Mouse (Mus musculus) CH12.LX (cell line): ENCODE data around the gene Gcnt1. TPM values are rescaled to one million over a fixed set of nuclear protein-coding genes. Genes with fewer than 3 reads are reported as not detected.

Source experiments
- DNase-seq: peaks from one replicate; pipeline ENCODE4 v3.0.0-alpha.2; 2013; ENCODE audit errors: extremely low read depth
- H3K27ac ChIP-seq: 2 replicates; pipeline ENCODE4 v1.5.1; 2012; ENCODE audit warnings: low read depth, mild to moderate bottlenecking, control low read depth, moderate library complexity; ENCODE audit not compliant: insufficient read depth
- H3K27me3 ChIP-seq: replicated peaks from 2 replicates; pipeline ENCODE3; 2012; ENCODE audit warnings: inconsistent platforms
- H3K36me3 ChIP-seq, 2 experiments: replicated peaks in 1 of 2; 2 replicates each; pipeline versions ENCODE3 to v1.6.1; 2012; ENCODE audit warnings: inconsistent platforms in 1 of 2, low read length in 1 of 2, mild to moderate bottlenecking in 1 of 2, mixed read lengths in 1 of 2, moderate library complexity in 1 of 2; ENCODE audit not compliant: control insufficient read depth in 1 of 2, insufficient read depth in 1 of 2
- H3K4me1 ChIP-seq, 2 experiments: 2 replicates each; pipeline ENCODE4 v1.6.1; 2012; ENCODE audit warnings: inconsistent platforms in 1 of 2, moderate library complexity in 1 of 2; ENCODE audit not compliant: insufficient read depth in 2 of 2, control insufficient read depth in 1 of 2
- H3K4me2 ChIP-seq: 2 replicates; pipeline ENCODE4 v1.6.1; 2012; ENCODE audit warnings: low read depth, mild to moderate bottlenecking, control low read depth; ENCODE audit not compliant: poor library complexity, insufficient read depth, severe bottlenecking
- H3K4me3 ChIP-seq, 3 experiments: fragments of 150-350 bp in 1 of 3; sonication (generic) in 1 of 3; replicated peaks in 1 of 3; 2 replicates each; pipeline versions ENCODE3 to v1.5.1; 2011 to 2012; ENCODE audit warnings: low read depth in 2 of 3, low read length in 2 of 3, mild to moderate bottlenecking in 2 of 3, moderate library complexity in 2 of 3, control low read depth in 1 of 3, improper control_type of control experiment in 1 of 3, inconsistent platforms in 1 of 3, mixed read lengths in 1 of 3; ENCODE audit not compliant: poor library complexity in 1 of 3
- H3K79me2 ChIP-seq: replicated peaks from 2 replicates; pipeline ENCODE4 v1.6.1; 2012; ENCODE audit warnings: mild to moderate bottlenecking, moderate library complexity; ENCODE audit not compliant: control insufficient read depth, poor library complexity, insufficient read depth, severe bottlenecking; ENCODE audit errors: extremely low read depth
- H3K9ac ChIP-seq: 2 replicates; pipeline ENCODE4 v1.6.1; 2012; ENCODE audit warnings: low read depth, mild to moderate bottlenecking, control low read depth, moderate library complexity; ENCODE audit not compliant: insufficient read depth
- H3K9me3 ChIP-seq: replicated peaks from 2 replicates; pipeline ENCODE3; 2012; ENCODE audit warnings: low read length, inconsistent platforms, mixed read lengths
- BHLHE40 ChIP-seq: IDR thresholded peaks from 2 replicates; pipeline ENCODE4 v1.6.1; 2011; ENCODE audit warnings: mild to moderate bottlenecking, low read depth, low read length, improper control_type of control experiment
- E2F4 ChIP-seq: IDR thresholded peaks from 2 replicates; pipeline ENCODE4 v1.6.1; 2011; ENCODE audit warnings: low read depth, low read length, improper control_type of control experiment; ENCODE audit not compliant: insufficient replicate concordance
- ELF1 ChIP-seq: IDR thresholded peaks from 2 replicates; pipeline ENCODE4 v1.6.1; 2014; ENCODE audit warnings: low read depth, mild to moderate bottlenecking, inconsistent platforms, low read length, improper control_type of control experiment
- EP300 ChIP-seq: IDR thresholded peaks from 2 replicates; pipeline ENCODE4 v1.6.1; 2011; ENCODE audit warnings: low read length, improper control_type of control experiment
- HCFC1 ChIP-seq: IDR thresholded peaks from 2 replicates; pipeline ENCODE4 v1.6.1; 2012; ENCODE audit warnings: low read depth, mild to moderate bottlenecking, inconsistent platforms, low read length, improper control_type of control experiment
- IRF4 ChIP-seq: IDR thresholded peaks from 2 replicates; pipeline ENCODE4 v1.6.1; 2014; ENCODE audit warnings: low read depth, mild to moderate bottlenecking, inconsistent platforms, low read length, improper control_type of control experiment
- KAT2A ChIP-seq: IDR thresholded peaks from 2 replicates; pipeline ENCODE4 v1.6.1; 2012; ENCODE audit warnings: low read length, improper control_type of control experiment, inconsistent platforms; ENCODE audit not compliant: insufficient replicate concordance
- MAZ ChIP-seq: IDR thresholded peaks from 2 replicates; pipeline ENCODE4 v1.6.1; 2012; ENCODE audit warnings: low read depth, mild to moderate bottlenecking, inconsistent platforms, low read length, improper control_type of control experiment, moderate library complexity
- MEF2A ChIP-seq: IDR thresholded peaks from 2 replicates; pipeline ENCODE4 v1.6.1; 2014; ENCODE audit warnings: low read depth, mild to moderate bottlenecking, inconsistent platforms, low read length, improper control_type of control experiment, borderline replicate concordance
- MXI1 ChIP-seq: IDR thresholded peaks from 2 replicates; pipeline ENCODE4 v1.6.1; 2011; ENCODE audit warnings: mild to moderate bottlenecking, low read depth, low read length, improper control_type of control experiment
- MYC ChIP-seq: IDR thresholded peaks from 2 replicates; pipeline ENCODE4 v1.6.1; 2011; ENCODE audit warnings: low read depth, mild to moderate bottlenecking, improper control_type of control experiment, low read length
- NRF1 ChIP-seq: IDR thresholded peaks from 2 replicates; pipeline ENCODE4 v1.6.1; 2014; ENCODE audit warnings: low read depth, mild to moderate bottlenecking, inconsistent platforms, low read length, improper control_type of control experiment, moderate library complexity
- PAX5 ChIP-seq: IDR thresholded peaks from 2 replicates; pipeline ENCODE4 v1.6.1; 2012; ENCODE audit warnings: low read length, inconsistent platforms, mixed read lengths
- RCOR1 ChIP-seq: conservative IDR thresholded peaks from 2 replicates; pipeline ENCODE4 v1.6.1; 2012; ENCODE audit warnings: low read depth, mild to moderate bottlenecking, inconsistent platforms, low read length, improper control_type of control experiment
- SIN3A ChIP-seq: IDR thresholded peaks from 2 replicates; pipeline ENCODE4 v1.6.1; 2012; ENCODE audit warnings: low read length, improper control_type of control experiment, inconsistent platforms
- SMC3 ChIP-seq: IDR thresholded peaks from 2 replicates; pipeline ENCODE4 v1.6.1; 2011; ENCODE audit warnings: low read depth, low read length, improper control_type of control experiment
- TBP ChIP-seq: conservative IDR thresholded peaks from 2 replicates; pipeline ENCODE4 v1.6.1; 2011; ENCODE audit warnings: low read depth, low read length, improper control_type of control experiment
- TCF12 ChIP-seq: IDR thresholded peaks from 2 replicates; pipeline ENCODE4 v1.6.1; 2014; ENCODE audit warnings: low read depth, mild to moderate bottlenecking, inconsistent platforms, low read length, improper control_type of control experiment
- UBTF ChIP-seq: IDR thresholded peaks from 2 replicates; pipeline ENCODE4 v1.6.1; 2012; ENCODE audit warnings: low read depth, mild to moderate bottlenecking, inconsistent platforms, low read length, improper control_type of control experiment, moderate library complexity
- ZC3H11A ChIP-seq: IDR thresholded peaks from 2 replicates; pipeline ENCODE4 v1.6.1; 2012; ENCODE audit warnings: low read depth, mild to moderate bottlenecking, inconsistent platforms, low read length, improper control_type of control experiment
- ZKSCAN1 ChIP-seq: IDR thresholded peaks from 2 replicates; pipeline ENCODE4 v1.6.1; 2012; ENCODE audit warnings: low read depth, inconsistent platforms, low read length, improper control_type of control experiment, borderline replicate concordance
- dilution Hi-C: fragments of 300-500 bp; cut with MboI; formaldehyde crosslinking; loops from 2 replicates; pipeline ENCODE4 v1.14.3; 2020; ENCODE audit warnings: low sequenced_read_pairs; ENCODE audit not compliant: extremely low pct_unique_long_range_greater_than_20kb, extremely low pct_ligation_motif_present
- in situ Hi-C: fragments of 300-500 bp; cut with MboI; formaldehyde crosslinking; loops from 3 replicates; pipeline ENCODE4 v1.14.3; 2019; ENCODE audit warnings: low sequenced_read_pairs, low pct_ligation_motif_present, low pct_unique_long_range_greater_than_20kb, mixed read lengths
- polyA plus RNA-seq: library from polyadenylated mRNA; unstranded; fragments of >175 nt; gene quantifications from 2 replicates; pipeline ENCODE4 v1.2.1, GENCODE M21; 2012; ENCODE audit warnings: low read depth; ENCODE audit not compliant: insufficient read length
- total RNA-seq, 2 experiments: library from RNA; depleted of rRNA; stranded (reverse); fragments of 300-350 nt in 1 of 2; fragments of >200 nt in 1 of 2; gene quantifications; 2 replicates each; pipeline ENCODE4 v1.2.3; 2012 to 2014

The Gcnt1 gene
- total and polyA plus RNA-seq, 3 experiments, result 4.2 to 7.6 (median 6.6) TPM

GRCm38 (mm10) chr19:17346716-17347474 is 25.7 kb downstream of the Gcnt1 start:
- no peak for DNase-seq
- in situ Hi-C loops (no loop called here), dilution Hi-C loops (no loop called here)
- Histone ChIP-seq H3K4me3 (no peak overlapping the region), H3K27me3 (no peaks in the 10 kb centered on the region), H3K9ac (no peak overlapping the region), H3K4me2 (no peak overlapping the region), H3K36me3 (peaks cover 0 to 21% of the 10 kb centered on the region in 2 experiments), H3K4me1 (peaks cover 0 to 6% of the 10 kb centered on the region in 2 experiments; a peak in 1 of 4 replicates), H3K27ac (no peak overlapping the region), H3K9me3 (no peaks in the 10 kb centered on the region), H3K79me2 (no peaks in the 10 kb centered on the region)
- TF ChIP-seq HCFC1, result no peak
- TF ChIP-seq TBP, result no peak
- no peak for TF ChIP-seq SIN3A
- no peak for TF ChIP-seq UBTF
- TF ChIP-seq EP300, result no peak
- TF ChIP-seq KAT2A, result no peak
- no peak for TF ChIP-seq MAZ
- no peak for TF ChIP-seq ZKSCAN1
- TF ChIP-seq ELF1, result no peak
- TF ChIP-seq PAX5, result no peak
- no peak for TF ChIP-seq NRF1
- no peak for TF ChIP-seq MYC
- TF ChIP-seq IRF4, result no peak
- TF ChIP-seq BHLHE40, result no peak
- no peak for TF ChIP-seq MEF2A
- TF ChIP-seq RCOR1, result no peak
- no peak for TF ChIP-seq TCF12
- no peak for TF ChIP-seq MXI1
- TF ChIP-seq SMC3, result no peak
- no peak for TF ChIP-seq E2F4

- no peaks in the 10 kb centered on the region for H3K9me3 ChIP-seq
- no peak overlapping the region for H3K9ac ChIP-seq
- H3K4me2 ChIP-seq, result no peak overlapping the region
- H3K27ac ChIP-seq, result no peak overlapping the region
- dilution Hi-C loops, result no loop called here
- no peaks in the 10 kb centered on the region for H3K27me3 ChIP-seq
- no peak for DNase-seq
- no peak for TF ChIP-seq TBP
- TF ChIP-seq ZC3H11A, result no peak
- H3K36me3 ChIP-seq, result peaks cover 0 to 12% of the 10 kb centered on the region in 2 experiments
- no peak overlapping the region for H3K4me3 ChIP-seq
- no peaks in the 10 kb centered on the region for H3K79me2 ChIP-seq
- peaks cover 0 to 8% of the 10 kb centered on the region in 2 experiments; a peak in 1 of 4 replicates for H3K4me1 ChIP-seq
- in situ Hi-C loops, result no loop called here
Measured at GRCm38 (mm10) chr19:17344881-17345280, 27.8 kb downstream of the Gcnt1 start.
